Mouse (Mus musculus) adrenal gland, postnatal 4 days (tissue): Measurements from ENCODE around the gene Lrba. TPM values are rescaled to one million over a fixed set of nuclear protein-coding genes. Genes with fewer than 3 reads are reported as not detected.

Source experiments
- DNase-seq, 2 experiments: peaks; one replicate each; pipeline ENCODE4 v3.0.0; 2021 to 2022; ENCODE audit warnings: low spot score in 2 of 2, mixed read lengths in 2 of 2
- total RNA-seq, 2 experiments: library from RNA; stranded (reverse); gene quantifications; 2 replicates each; pipeline ENCODE4 v1.2.3; 2021

Gene Lrba
- total RNA-seq, 2 experiments from 2014 or later = 33.1 to 43.6 TPM

DNA sequence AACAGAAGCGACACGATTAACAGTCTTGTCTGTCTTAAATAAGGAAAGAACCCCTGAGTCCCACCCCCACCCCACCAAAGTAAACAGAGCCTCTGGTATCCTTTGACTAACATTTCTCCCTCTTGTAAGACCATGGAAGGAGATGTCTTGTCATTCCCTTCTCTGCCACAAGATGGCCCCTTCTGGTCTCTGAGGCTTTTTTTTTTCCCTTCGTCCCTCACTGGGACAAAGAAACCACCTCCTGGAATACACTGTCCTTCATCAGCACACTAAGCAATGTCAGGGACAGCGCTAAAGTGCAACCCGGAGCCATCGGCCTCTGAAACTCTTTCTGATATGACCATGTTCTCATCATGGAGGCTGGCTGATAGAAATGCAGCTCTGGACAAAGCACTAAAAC, 564.2 kb downstream of the Lrba start:
- DNase-seq = peak in 1 of 2 experiments; percentile 52

GRCm38 (mm10) chr3:86789752-86790151, 565.3 kb downstream of the Lrba start:
- no peak for DNase-seq

- DNase-seq = no peak
Measured at GRCm38 (mm10) chr3:86793264-86793663, 568.8 kb downstream of the Lrba start.

GRCm38 (mm10) chr3:86793720-86794191, 569.3 kb downstream of the Lrba start:
- no peak for DNase-seq

DNA sequence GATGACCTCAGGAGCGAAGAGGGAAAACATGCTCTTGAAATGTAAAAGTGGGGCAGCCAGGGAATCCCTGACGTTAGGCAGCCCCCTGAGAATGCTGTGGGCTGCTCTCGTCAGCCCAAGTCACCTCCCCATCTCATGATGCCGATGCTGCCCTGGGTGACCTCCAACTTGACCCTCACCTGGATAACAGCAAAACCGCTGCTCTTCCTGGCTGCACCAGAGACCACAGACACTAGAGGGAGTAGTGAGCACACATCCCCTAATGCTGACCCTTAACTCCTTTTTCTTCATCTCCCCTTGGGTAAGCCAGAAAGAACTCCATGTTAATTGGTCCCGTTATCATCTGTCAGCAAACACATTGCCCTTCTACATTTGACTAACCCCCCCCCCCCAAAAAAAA, 572.2 kb downstream of the Lrba start:
- no peak for DNase-seq

GRCm38 (mm10) chr3:86797871-86798460, 573.5 kb downstream of the Lrba start:
- DNase-seq = no peak

DNA sequence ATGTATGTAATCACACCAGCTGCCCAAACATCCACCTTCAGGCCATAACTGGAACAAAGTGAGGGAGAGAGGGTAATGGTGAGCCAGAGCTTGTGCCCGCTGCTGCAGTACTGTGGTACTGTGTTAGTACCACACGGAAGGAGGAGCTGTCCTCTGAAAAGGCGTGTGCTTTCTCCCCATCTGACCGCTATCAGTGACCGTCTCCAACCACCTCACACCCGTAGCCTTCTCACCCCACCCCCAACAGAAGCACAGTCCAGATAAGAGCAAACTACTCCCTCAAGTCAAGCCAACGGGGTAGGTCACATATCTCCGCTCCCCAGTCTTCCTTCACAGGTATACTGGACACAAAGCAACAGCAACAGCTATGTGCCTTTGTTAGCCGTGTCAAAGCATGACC, 574.6 kb downstream of the Lrba start:
- DNase-seq = no peak

DNA sequence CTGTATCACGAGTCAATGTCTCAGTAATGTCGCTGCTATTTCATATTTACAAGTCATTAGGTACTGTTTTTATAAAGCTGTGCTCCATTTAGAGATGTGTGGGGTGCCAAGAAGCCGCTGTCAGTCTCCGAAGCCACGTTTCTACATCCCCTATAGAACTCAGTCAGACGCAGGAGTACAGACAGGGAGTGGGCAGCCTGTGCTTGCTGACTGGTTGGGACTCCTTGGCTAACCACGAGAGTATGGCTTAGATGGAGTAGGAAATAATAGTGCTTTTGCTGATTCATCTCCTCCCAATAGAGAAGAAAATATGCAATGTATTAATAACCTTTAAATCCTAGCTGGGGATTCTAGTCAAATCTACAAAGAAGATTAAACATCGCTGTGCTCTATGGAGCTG, 576.4 kb downstream of the Lrba start:
- DNase-seq = no peak

- no peak for DNase-seq
Measured at GRCm38 (mm10) chr3:86802825-86803224, 578.3 kb downstream of the Lrba start.

DNA sequence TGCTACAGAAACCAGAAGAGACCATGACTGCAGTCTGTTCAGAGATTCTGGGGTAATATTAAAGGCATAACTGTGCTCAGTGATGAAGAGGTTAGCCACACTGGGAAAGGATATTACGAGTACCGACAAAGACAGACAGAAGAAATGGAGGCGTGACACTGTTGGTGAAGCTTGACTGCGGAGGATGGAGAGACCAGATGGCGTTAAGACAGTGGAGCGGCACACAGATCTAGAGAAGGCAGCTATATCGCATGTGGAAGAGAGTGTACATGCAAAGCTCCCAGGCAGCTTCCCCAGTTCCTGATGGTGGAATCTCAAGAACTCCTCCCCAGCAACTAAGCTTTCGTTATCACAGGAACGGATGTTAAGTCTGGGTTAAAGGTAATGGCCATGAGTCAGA, 579.8 kb downstream of the Lrba start:
- no peak for DNase-seq

DNA sequence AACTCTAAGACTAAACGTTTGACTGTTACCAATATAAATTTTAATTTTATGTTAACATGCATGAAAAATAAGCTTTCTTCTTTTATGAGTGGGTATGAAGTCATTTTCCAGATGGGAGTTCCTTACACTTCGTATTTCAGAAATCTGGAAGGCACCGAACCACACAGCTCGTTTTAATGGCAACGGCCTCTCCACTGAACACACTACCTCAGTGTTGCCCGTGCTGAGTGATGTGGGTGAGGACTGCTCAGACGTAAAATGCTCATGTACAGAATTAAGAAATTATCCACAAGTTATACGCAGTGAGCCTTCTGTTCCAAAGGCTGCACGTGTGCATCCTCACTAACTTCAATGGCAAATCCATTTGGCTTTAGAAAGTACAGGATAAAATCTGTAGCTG, 582.4 kb downstream of the Lrba start:
- no peak for DNase-seq

- DNase-seq = no peak
Measured at GRCm38 (mm10) chr3:86807750-86808467, 583.4 kb downstream of the Lrba start.

GRCm38 (mm10) chr3:86809199-86809598, 584.7 kb downstream of the Lrba start:
- DNase-seq = no peak

DNA sequence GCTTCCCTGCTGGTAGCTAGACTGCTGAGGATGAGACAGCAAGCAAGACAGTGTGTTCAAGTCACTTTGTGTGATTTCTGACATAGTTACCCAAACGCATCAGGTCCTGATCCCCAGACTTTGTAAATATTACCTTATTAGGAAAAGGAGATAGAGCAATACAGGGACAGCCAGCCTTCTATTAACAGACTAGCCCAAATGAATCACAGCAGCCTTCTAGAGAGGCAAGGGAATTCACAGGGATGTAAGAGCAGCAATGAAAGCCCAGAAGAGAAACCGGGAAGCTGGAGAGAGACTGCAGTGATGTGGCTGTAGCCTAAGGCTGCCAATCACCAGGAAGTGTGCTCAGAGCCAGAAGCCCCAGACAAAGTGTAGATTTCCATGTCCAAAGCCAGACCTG, 585.2 kb downstream of the Lrba start:
- no peak for DNase-seq

DNA sequence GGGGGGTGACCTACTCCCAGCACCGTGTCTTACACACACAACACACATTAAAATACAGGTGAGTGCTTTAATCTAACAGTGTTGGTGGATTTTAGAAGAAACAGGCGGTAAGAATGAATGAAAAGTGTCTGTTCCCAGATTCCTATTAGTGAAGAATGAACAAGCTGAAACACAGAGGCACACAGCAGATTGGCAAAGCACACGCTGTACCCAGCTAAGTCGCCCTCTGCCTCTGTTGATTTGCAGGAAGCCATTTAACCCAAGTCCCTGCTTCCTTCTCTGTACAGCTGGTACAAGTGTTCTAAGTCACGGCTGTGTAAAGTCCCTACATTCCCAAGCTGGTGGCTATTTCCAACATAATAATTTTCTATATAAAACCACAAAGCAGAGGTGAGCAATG, 586.4 kb downstream of the Lrba start:
- no peak for DNase-seq

- peak; percentile 44 to 68 for DNase-seq
Measured at GRCm38 (mm10) chr3:86812689-86813088, 588.2 kb downstream of the Lrba start.

DNA sequence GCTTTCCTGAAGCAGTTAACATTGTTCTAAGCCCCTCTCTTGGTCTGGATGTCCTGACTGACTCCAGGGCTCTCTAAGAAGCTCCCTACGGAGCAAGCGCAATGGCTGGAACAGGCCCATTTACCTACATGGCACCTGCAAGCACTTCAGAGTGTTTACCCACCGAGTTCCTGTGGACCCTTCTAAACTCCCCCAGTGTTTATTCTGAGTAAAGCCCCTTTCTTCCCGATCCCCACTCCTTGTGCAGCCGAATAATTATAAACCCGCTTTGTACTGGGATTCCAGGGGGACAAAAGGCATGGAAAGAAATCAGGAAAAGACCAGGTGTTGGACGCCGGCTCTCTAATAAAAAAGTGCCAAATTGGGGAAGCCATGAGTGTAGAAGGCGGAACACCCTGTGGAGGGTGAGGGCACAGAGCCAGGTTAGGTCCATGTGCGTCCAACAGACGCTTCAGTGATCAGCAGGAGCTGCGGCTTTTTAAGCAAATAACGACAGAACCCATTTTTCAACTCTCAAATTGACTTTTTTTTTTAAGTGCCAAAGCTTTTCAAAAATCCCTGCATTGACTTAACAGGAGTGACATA, 593.6 kb downstream of the Lrba start:
- no peak for DNase-seq

DNA sequence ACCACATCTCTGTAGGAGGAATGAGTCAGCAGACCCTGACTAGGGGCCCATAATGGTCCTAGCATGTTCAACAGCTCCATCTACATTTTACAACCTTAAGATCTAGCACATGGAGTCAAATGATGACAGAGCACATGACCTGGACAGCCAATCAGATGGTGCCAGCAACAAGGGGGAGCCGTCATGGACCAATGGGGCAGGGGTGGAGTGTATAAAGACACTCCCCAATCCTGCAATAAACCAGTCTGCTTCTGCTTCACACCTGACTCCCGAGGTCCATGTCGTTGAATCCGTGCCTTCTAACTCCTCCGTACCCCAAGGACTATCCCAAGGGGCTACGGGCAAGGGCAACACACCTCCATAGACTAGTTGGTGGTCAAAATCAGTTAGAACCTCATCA, 594.9 kb downstream of the Lrba start:
- DNase-seq = no peak

DNA sequence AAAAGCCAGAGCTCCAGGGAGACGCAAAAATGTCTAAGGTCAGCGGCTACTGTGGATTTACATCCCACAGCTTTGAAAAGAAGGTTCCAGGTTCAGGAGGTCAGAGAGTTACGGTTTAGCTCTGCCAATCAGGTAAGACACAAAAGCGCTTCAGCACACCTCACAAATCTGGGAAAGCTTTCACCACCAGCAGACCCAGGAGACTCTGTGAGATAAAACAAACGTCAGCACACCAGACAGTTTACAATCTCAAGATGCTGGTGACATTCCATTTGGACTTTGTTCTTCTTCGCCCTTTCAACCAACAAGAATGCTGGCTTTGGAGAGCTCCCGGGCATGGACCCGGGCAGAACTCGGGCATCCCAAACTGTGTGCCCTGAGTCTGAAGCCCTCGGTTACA, 595.9 kb downstream of the Lrba start:
- no peak for DNase-seq

DNA sequence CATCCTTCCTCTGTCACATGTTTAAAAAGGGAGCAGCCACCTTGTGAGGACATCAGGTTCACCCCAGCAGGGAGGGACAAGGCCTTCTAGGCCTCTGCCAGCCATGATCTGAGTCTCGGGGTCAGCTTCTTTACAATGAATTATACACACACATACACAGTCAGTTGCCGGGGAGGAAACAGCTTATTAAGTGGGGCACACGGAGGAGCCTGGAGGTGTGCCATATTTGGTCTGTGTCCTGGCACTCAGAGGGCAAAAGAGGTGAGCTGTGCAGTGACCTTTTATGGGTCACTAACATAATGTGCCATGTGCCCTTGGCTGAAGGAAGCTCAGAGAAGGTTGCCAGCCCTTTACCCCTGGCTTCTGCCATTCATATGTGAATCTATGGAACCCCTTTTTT, 596.9 kb downstream of the Lrba start:
- no peak for DNase-seq

DNA sequence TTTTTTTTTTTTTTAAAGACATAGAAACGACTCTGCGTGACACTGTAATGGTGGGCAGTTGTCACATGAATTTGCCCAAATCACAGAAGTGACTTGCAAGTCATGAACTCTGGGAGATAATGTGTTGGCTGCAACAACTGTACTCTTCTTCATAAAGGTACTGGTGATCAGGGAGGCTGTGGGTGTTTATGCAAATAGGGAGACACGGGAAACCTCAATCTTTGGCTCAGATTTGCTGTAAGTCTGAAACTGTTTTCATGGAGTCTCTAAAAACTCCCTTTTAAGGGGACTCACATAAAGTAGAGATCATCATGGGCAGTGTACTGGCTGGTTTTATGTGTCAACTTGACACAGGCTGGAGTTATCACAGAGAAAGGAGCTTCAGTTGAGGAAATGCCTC, 603.0 kb downstream of the Lrba start:
- DNase-seq = no peak

- DNase-seq = no peak
Measured at GRCm38 (mm10) chr3:86832115-86832514, 607.6 kb downstream of the Lrba start.
